Mouse (Mus musculus) hindbrain, embryonic 15.5 days (tissue): ENCODE results near the gene Cntn5. TPM values are rescaled to one million over a fixed set of nuclear protein-coding genes. Genes with fewer than 3 reads are reported as not detected.

Source experiments
- microRNA-seq: library from miRNA; unstranded; fragments of <30 nt; microRNA quantifications from one replicate; pipeline ENCODE4, GENCODE M21; 2016
- polyA plus RNA-seq: library from polyadenylated mRNA; unstranded; fragments of >200 nt; fragmentation: Nextera tagmentation; extraction: Ambion mirVana; gene quantifications from 2 replicates; pipeline ENCODE4 v1.2.1, GENCODE M21; 2015

Gene Cntn5
- polyA plus RNA-seq, 1 experiment from 2014 or later = 22.5 TPM

Small RNAs within 50 kb of the gene (microRNA-seq; reads per million reads assigned to microRNA genes)
- gene Gm24496 (not detected), gene Gm25086 (not detected), gene Gm26195 (not detected), gene Mir6237 (not detected)
